ENCODE assay signal across 20 mouse cellular contexts in genomic region chr1:159828531-159828930, GRCm38 (mm10).
DNase-seq lines count a peak whose midpoint lies in the region; ATAC-seq and TF ChIP-seq lines count a peak whose summit lies in the region.
"Had no signal": no experiment of that assay in that cellular context is flagged by ENCODE, and none has a peak within 500 bp of the region (broad histone marks: within the 10 kb centered on the region; RNA-seq: fewer than 3 reads in every experiment).

No protein-coding gene starts in this region.

- TF ChIP-seq CTCF in C2C12 (IDR thresholded peaks at IDR 0.05; ENCODE audit: control insufficient read depth, insufficient read depth, insufficient read length) = no peak

- no peaks in the 10 kb centered on the region for H3K79me3 ChIP-seq in C2C12 (ENCODE audit: low read depth)

- no peak overlapping the region for H3K4me3 ChIP-seq in C2C12 (ENCODE audit: insufficient read depth, poor library complexity, severe bottlenecking)
- H3K4me3 ChIP-seq: embryonic facial prominence, embryonic 10.5 days; embryonic facial prominence, embryonic 12.5 days; forebrain, embryonic 13.5 days; forebrain, embryonic 15.5 days had no signal

- DNase-seq in frontal cortex, postnatal 14 days (ENCODE audit: low spot score in 2 of 2) = no peak
- DNase-seq in right cerebral cortex, adult 18-20 months = peak; percentile 51
- no peak for DNase-seq in right cerebral cortex, postnatal 4 days
- DNase-seq in telencephalon, adult 2 months (ENCODE audit: low read depth, low spot score) = peak; percentile 29
- DNase-seq in testis, postnatal 14 days (ENCODE audit: low spot score) = no peak
- DNase-seq: adrenal gland, adult 2 months; adrenal gland, postnatal 10 days; adrenal gland, postnatal 25 days; B cell, adult 2 months; cerebellum, adult 11-12 months; cerebellum, adult 2 months; cerebellum, adult 9-10 months; cerebellum, postnatal 10 days; cerebellum, postnatal 25 days had no signal

- no peaks in the 10 kb centered on the region for H3K36me3 ChIP-seq in C2C12 (ENCODE audit: control insufficient read depth, insufficient read depth)
- H3K36me3 ChIP-seq: embryonic facial prominence, embryonic 10.5 days; embryonic facial prominence, embryonic 12.5 days; forebrain, embryonic 15.5 days had no signal

- ATAC-seq in frontal cortex, adult (ENCODE audit: low TSS enrichment) = peak; percentile 93
- ATAC-seq: forebrain, embryonic 13.5 days; forebrain, embryonic 15.5 days had no signal

- no peak overlapping the region for H3ac ChIP-seq in C2C12 (ENCODE audit: control insufficient read depth, insufficient read length, low read depth)

- no peaks in the 10 kb centered on the region for H3K27me3 ChIP-seq in C2C12 (ENCODE audit: control insufficient read depth, insufficient read depth, insufficient read length)
- H3K27me3 ChIP-seq: embryonic facial prominence, embryonic 12.5 days; forebrain, embryonic 13.5 days; forebrain, embryonic 15.5 days had no signal

- H3K79me2 ChIP-seq in C2C12 (ENCODE audit: control insufficient read depth, insufficient read depth) = no peaks in the 10 kb centered on the region

TF ChIP-seq in C2C12, 6 proteins besides CTCF, POLR2A, EP300 and RAD21:
- TF ChIP-seq USF1 (IDR thresholded peaks at IDR 0.05; ENCODE audit: low read depth) = no peak
- TF ChIP-seq MYOG (IDR thresholded peaks at IDR 0.05; ENCODE audit: control insufficient read depth, extremely low read depth, insufficient read length) = no peak
- TF ChIP-seq MYOD1 (IDR thresholded peaks at IDR 0.05; ENCODE audit: control insufficient read depth, insufficient read length, low read depth) = peak; percentile 67

Comparison
In these comparisons a context has a peak if more than half of its experiments do, and no peak if none do; other contexts are left out.
1. DNase-seq: peak in right cerebral cortex, adult 18-20 months (single experiment) and telencephalon, adult 2 months (single experiment); none in frontal cortex, postnatal 14 days (0 of 2), right cerebral cortex, postnatal 4 days (single experiment) and testis, postnatal 14 days (single experiment).